Mouse (Mus musculus) splenic B cell, adult 2 months (primary cell): ENCODE data around the gene Zyg11b.

Source experiments
- DNase-seq: peaks from one replicate; pipeline ENCODE4 v3.0.0-alpha.2; 2011; ENCODE audit warnings: low read depth, low spot score
- H3K27me3 ChIP-seq: 2 replicates; pipeline ENCODE4 v1.6.1; 2012; ENCODE audit warnings: mild to moderate bottlenecking, low read length, moderate library complexity, mixed read lengths; ENCODE audit not compliant: control insufficient read depth, poor library complexity, insufficient read depth, severe bottlenecking
- H3K36me3 ChIP-seq: 2 replicates; pipeline ENCODE4 v1.6.1; 2012; ENCODE audit warnings: mild to moderate bottlenecking, low read length, moderate library complexity, mixed read lengths; ENCODE audit not compliant: control insufficient read depth, poor library complexity, insufficient read depth, severe bottlenecking

The Zyg11b gene

GRCm38 (mm10) chr4:108265774-108266173, 35.1 kb downstream of the Zyg11b start:
- peaks cover 3% of the 10 kb centered on the region; the same call in 1 of the 2 replicates for H3K36me3 ChIP-seq
- no peak for DNase-seq
- H3K27me3 ChIP-seq = no peaks in the 10 kb centered on the region

DNA sequence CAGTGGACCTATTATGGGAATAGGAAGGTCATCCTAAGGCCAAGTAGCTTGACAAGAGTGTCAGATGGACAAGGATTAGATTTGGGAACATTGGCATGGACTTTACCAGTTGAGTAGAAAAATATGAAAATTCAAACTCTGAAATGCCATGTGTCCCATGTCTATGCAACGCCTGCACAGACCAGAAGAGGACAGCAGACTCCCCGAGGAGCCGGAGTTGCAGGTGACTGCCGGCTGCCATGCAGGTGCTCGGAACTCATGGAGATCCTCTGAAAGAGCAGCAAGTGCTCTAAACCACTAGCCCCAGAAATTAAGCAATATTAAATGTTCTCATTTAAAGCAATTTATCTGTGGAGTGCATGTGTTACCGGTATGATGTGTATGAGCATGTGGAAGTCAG, 47.6 kb downstream of the Zyg11b start:
- Histone ChIP-seq H3K27me3 (no peaks in the 10 kb centered on the region), H3K36me3 (peaks cover 6% of the 10 kb centered on the region)
- peak; percentile 29 for DNase-seq

GRCm38 (mm10) chr4:108250501-108250900, 50.4 kb downstream of the Zyg11b start:
- Histone ChIP-seq H3K36me3 (peaks cover 3% of the 10 kb centered on the region; the same call in 1 of the 2 replicates), H3K27me3 (no peaks in the 10 kb centered on the region)
- no peak for DNase-seq

DNA sequence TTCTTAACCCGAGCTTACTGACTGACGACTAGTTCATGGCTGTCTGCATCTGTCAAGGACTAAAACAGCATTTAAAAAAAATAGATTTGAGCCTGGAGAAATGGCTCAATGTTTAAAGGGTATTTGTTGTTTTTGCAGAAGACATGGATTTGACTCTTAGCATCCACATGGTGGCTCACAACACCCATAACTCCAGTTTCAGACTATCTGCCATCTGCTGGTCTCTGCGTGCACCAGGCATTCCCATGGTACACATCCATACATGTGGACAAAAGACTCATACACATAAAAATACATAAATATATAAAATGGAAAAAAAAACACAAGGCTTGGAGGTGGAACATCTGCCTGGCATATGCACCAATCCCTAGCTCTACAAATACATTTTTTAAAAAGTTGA, 51.6 kb downstream of the Zyg11b start:
- H3K36me3 ChIP-seq = peaks cover 3% of the 10 kb centered on the region; the same call in 1 of the 2 replicates
- no peaks in the 10 kb centered on the region for H3K27me3 ChIP-seq
- no peak for DNase-seq

GRCm38 (mm10) chr4:108233654-108234053, 67.2 kb downstream of the Zyg11b start:
- Histone ChIP-seq H3K36me3 (peaks cover 6% of the 10 kb centered on the region; the same call in 1 of the 2 replicates), H3K27me3 (no peaks in the 10 kb centered on the region)
- DNase-seq = no peak

GRCm38 (mm10) chr4:108225341-108225872, 75.5 kb downstream of the Zyg11b start:
- no peak for DNase-seq
- no peaks in the 10 kb centered on the region for H3K27me3 ChIP-seq
- no peaks in the 10 kb centered on the region for H3K36me3 ChIP-seq

GRCm38 (mm10) chr4:108222507-108222906, 78.4 kb downstream of the Zyg11b start:
- H3K27me3 ChIP-seq = no peaks in the 10 kb centered on the region; the same call in 1 of the 2 replicates
- DNase-seq = no peak
- no peaks in the 10 kb centered on the region for H3K36me3 ChIP-seq

DNA sequence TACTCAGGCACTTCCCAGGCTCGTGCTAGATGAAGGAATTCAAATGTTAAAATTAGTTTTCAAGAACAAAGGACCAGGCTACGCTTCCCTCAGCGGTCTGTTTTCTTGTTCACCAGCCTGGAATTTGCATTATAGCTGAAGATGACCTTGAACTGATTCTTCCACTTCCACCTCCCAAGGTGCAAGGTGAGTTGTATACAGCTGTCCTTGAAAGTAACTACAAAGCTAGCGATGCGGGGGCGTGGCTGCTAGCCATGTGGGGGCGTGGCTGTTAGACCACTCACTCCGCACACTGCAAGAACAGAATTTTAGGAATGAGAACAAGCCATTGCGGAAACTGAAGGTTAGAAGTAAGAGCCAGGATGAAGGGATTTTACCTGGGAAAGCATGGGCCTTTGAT, 81.9 kb downstream of the Zyg11b start:
- no peak for DNase-seq
- no peaks in the 10 kb centered on the region for H3K36me3 ChIP-seq
- no peaks in the 10 kb centered on the region; the same call in 1 of the 2 replicates for H3K27me3 ChIP-seq

DNA sequence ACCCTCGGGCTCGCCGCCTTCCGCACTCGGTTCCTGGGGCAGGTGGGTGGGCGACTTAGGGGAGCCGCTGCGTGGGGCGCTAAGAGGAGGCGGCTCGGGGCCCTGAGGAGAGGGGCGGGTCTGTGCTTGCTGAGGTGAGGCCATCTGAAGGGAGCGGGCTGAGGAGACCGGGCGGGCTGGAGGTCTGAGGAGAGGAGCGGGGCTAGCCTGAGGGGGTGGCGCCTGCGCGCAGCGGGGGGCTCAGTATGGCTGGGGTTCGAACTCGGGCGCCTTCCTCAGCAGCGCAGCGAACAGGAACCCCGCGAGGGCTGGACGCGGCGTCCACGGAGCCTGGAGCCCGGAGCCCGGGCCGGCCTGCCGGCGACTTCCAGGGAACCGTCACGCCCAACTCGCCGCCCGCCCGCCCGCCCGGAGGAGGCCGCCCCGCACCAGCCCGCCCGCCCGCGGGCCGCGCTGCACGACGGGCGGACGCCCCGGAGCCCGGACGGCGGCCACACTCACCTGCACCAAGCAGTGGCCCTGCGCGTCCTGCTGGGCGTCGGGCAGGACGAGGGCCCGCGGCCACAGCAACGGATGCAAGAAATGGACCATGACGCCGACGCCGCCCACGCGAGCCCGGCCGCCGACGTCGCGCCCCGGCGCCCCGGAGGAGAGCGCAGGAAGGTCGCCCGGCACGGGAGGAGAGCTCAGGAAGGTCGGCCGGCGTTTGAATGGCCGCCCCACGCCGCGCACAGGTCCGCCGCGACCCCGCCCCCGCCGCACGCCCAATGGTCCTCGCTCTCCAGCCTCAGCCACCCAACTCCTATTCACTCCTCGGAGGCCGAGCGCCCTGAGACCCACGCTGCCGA, 83.3 kb downstream of the Zyg11b start, which contains the start of gene Zyg11a:
TSS of gene Zyg11a (minus strand) at position 717 of the 848 bp plus-strand sequence.
- no peaks in the 10 kb centered on the region; the same call in 1 of the 2 replicates for H3K27me3 ChIP-seq
- no peaks in the 10 kb centered on the region for H3K36me3 ChIP-seq
- DNase-seq = peak; percentile 52

GRCm38 (mm10) chr4:108213023-108213422, 87.9 kb downstream of the Zyg11b start:
- Histone ChIP-seq H3K27me3 (no peaks in the 10 kb centered on the region; the same call in 1 of the 2 replicates), H3K36me3 (no peaks in the 10 kb centered on the region)
- DNase-seq = no peak

GRCm38 (mm10) chr4:108204629-108205028, 96.3 kb downstream of the Zyg11b start:
- DNase-seq = no peak
- no peaks in the 10 kb centered on the region for H3K27me3 ChIP-seq

GRCm38 (mm10) chr4:108199236-108199635, 101.7 kb downstream of the Zyg11b start:
- no peaks in the 10 kb centered on the region for H3K27me3 ChIP-seq
- no peak for DNase-seq
- no peaks in the 10 kb centered on the region for H3K36me3 ChIP-seq

More at GRCm38 (mm10) chr4:108204629-108205028, 96.3 kb downstream of the Zyg11b start:
- H3K36me3 ChIP-seq = no peaks in the 10 kb centered on the region

DNA sequence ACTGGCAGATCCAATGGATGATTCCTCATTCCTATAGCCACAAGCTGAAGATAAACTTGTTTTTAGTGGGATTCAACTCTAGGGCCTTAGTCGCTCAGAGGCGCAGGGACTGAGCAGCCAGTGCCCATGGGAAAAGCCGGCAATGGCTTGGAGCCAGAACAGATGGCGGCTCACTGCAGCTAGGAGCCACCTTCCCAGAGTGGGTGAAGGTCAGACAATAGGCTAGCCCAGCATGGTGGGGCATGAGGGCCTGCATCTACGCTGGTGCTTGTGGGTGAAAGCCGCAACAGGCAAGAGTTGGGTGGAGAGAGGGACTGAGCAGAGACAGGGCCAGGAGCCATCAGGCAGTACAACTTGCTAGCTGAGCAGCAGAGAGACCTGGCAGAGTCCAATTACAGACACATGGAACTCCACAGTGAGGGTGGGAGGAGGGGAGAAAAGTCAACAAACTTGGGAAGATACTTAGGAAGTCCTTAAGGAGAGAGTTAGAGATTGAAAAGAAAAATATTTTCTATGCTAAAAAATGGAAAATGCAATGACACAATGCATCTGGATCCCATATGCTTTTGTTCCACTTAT, 104.5 kb downstream of the Zyg11b start:
- Histone ChIP-seq H3K27me3 (no peaks in the 10 kb centered on the region), H3K36me3 (no peaks in the 10 kb centered on the region)
- no peak for DNase-seq

DNA sequence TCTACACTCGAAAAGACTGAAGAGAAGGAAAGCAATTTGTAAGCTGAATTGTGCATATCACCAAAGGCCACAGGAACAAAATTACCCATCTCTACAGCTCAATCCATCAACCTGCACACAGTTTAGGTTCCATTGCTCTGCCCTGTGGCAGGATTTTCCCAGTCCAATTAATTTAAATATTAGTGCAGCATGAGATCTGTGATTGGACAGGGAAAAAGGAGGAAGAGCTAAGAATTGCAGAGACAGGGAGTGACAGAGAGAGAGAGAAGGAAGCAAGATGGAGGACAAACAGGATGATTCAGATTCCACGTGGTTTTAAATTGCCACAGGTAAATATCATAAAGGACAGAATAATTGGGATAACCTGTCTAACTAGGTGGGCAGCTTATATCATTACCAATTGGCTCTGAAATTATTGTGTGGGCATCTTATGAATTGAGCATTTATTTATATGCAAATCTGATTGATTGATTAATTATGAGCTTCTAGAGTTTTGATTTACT, 108.0 kb downstream of the Zyg11b start:
- no peak for DNase-seq
- Histone ChIP-seq H3K36me3 (no peaks in the 10 kb centered on the region), H3K27me3 (no peaks in the 10 kb centered on the region)

DNA sequence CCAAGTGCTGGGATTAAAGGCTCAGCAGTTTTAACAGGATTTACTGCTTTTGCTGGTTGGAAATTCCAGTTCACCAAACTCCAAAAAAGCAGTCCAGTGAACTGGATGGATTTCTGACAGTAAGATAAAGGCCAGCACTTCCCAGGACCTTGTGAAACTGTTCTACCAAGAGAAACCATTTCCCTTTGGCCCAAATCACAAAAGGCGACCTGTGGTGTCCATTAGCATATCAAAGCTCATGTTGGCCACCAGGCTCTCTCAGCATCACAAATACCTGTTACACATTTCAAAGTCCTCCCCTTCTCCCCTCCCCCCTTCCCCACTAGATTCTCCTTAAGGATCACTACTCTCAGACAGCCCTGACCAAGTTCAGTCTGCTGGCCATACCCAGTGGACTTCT, 118.6 kb downstream of the Zyg11b start:
- no peak for DNase-seq
- Histone ChIP-seq H3K27me3 (no peaks in the 10 kb centered on the region), H3K36me3 (no peaks in the 10 kb centered on the region)
